Mouse (Mus musculus) B cell, adult 2 months (primary cell): ENCODE results near the gene Srsf1.

Experiments used
- DNase-seq, 2 experiments: peaks; one replicate each; pipeline ENCODE4 v3.0.0; 2022

Srsf1 gene

GRCm38 (mm10) chr11:88046944-88047794, at the start of gene Srsf1:
Gene Srsf1 (plus strand): TSS chr11:88047373.
- peak; percentile 97 to 98 for DNase-seq

DNA sequence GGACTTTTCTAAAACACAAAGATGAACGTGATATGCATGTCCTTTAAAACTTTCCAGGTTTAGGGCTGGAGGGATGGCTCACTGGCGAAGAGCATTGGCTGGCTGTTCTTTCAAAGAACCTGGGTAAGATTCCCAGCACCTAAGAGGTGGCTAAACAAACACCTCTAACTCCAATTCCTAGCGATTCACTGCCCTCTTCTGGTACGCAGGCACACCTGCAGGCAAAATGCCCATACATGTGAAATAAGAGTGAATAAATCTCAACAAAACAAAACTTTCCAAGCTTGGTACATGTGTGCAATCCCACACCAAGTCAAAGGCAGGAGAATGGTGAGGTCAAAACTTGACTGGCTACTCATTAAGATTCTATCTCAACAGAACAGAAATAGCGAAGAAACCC, 47.4 kb upstream of the Srsf1 start:
- no peak for DNase-seq

DNA sequence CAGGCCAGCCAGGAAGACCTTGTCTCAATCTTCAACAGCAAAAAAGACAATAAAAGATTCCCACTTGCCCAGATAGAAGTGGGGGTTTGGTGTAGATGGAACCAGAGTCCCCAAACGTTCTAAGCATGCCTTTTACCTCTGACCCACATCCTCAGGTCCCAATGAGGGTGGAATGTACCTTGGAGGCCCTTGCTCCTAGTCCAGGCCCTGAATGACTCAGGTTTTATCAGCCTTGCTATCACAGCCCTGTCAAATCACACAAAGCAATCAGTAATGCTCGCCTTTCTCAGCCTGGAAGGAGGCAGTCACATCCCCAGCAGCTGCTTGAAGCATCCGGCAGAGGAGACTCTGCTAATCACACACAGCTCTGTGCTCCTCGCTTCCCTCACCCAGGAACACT, 44.4 kb upstream of the Srsf1 start:
- DNase-seq: no peak

- no peak for DNase-seq
These were observed 43.0 kb upstream of the Srsf1 start for GRCm38 (mm10) chr11:88004123-88004522.

DNA sequence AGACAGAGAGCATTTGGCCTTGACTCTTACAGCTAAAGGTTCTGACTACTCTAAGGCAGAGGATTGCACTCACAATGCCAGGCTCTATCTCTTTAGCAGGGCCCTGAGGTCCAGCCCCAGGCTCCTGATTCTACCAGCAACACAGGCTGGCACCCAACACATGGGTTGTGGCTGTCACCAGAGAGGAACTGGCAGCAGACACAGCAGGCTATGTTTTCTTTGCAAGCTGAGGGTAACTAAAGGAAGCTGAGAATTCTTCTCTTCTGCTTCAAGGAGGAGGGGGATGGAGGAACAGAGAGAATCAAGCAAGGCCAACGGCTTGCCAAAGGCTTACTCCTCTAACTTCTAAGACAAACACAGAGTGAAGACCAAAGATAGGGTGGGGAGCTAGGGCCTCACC, 38.5 kb upstream of the Srsf1 start:
- DNase-seq: no peak

DNA sequence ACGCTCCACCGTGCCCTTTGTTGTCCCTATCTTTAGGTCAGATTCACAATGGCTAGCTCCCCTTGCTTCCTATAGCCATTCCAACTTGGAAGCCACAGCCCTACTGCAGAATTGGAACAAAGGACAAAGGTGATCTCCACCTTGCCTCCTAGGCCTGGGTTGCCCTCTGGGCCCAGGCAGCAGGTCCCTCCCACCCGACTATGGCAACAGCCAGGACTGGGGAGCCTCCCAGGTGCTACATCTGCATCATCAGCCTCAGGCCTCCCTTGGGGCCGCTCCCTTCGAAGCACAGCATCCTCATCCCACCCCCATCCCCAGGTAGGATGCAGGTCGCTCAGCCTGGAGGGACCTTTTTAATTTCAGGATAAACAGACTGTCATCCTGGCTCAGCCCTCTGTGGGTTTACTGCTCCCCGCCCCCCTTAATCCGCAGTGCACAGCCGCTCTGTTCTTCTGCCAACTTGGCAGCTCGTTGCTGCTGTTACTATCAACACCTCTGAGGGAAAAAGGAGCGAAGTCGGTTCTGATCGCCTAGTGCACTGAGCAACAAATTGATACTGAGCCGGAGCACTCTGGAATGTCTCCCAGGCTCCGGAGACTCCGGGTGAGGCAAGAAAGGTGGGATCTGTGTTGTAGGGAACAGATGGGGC, 37.5 kb upstream of the Srsf1 start:
- no peak for DNase-seq

GRCm38 (mm10) chr11:88011208-88011913, 35.8 kb upstream of the Srsf1 start:
- no peak for DNase-seq

GRCm38 (mm10) chr11:88011914-88012419, 35.2 kb upstream of the Srsf1 start:
- DNase-seq: no peak

GRCm38 (mm10) chr11:88012621-88013244, 34.4 kb upstream of the Srsf1 start:
- DNase-seq: peak; percentile 13 to 22

GRCm38 (mm10) chr11:88013632-88014031, 33.5 kb upstream of the Srsf1 start:
- DNase-seq: no peak

DNA sequence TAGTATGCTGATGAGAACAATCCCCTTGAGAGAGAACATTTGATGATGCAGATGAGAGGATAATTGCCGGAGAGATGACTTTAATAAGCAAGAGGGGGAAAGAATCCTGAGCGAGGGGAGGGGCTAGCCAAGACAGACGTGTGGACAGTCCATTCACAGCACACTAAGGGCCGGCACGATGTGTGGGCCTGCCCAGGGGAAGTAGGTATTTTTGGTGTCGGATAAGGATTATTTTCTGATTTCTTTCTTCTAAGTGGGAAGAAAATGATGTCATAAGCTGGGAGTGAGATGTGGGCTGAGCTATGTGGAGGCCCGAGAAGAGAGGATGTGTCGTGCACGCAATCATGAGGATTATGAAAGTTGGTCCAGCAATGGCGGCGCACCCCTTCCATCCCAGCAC, 32.0 kb upstream of the Srsf1 start:
- no peak for DNase-seq

- DNase-seq: no peak
These were observed 31.4 kb upstream of the Srsf1 start for GRCm38 (mm10) chr11:88015795-88016194.

GRCm38 (mm10) chr11:88023933-88024332, 23.2 kb upstream of the Srsf1 start:
- no peak for DNase-seq

- no peak for DNase-seq
These were observed 19.7 kb upstream of the Srsf1 start for GRCm38 (mm10) chr11:88027391-88028035.

- no peak for DNase-seq
These were observed 18.9 kb upstream of the Srsf1 start for GRCm38 (mm10) chr11:88028193-88028684.

DNA sequence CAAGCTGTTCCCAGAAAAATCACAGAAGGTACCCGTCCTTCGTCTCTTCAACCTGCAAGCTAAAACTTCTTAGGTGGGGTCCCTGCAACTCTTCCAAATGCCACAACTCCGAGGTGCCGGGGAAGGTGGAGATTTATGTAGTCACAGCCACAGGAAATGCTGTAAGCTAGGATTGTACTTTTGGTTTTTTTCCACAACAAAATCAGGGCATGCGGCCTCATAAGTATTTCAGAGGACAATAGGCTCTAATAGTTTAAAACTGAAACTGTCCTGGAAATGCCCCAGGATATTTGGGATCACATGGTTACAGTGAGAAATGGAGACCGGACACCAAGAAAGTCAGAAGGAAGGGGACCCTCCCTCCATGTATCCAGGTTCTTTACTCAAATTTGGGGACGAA, 17.0 kb upstream of the Srsf1 start:
- DNase-seq: no peak

DNA sequence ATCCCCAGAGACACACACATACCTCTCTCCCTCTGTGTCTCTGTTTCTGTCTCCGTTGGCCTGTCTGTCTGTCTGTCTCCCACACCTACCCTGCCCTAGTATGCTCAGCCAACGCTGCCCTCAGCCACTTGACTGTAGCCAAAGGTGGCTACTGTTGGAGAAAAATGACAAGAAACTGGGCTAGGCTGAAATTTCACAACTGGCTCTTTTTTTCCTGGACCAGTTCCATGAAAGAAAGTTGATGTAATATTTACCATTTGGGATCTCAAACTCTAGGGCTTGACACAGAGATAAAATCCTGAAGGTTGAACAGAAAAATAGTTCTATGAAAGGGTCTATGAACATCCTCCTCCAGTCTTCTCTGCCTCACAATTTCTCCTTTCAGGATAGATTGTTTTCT, 16.3 kb upstream of the Srsf1 start:
- no peak for DNase-seq

DNA sequence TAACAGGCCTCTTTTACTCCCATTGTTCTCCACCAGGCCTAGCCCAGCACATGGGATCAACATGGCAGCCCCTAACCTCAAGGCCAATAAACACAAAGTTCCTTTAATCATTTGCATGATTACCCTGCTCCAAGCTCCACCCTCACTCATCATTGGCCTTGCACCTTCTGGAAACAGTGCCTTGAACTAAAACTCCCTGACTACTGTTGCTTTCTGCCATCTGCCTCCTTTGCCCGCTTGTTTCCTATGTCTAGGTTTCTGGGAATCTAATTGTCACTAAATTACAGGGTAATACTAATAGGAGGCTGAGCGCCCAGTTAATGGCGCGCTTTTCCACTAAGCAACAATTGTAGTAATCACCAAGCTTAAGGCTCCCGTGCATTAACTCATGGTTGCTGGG, 15.4 kb upstream of the Srsf1 start:
- no peak for DNase-seq

DNA sequence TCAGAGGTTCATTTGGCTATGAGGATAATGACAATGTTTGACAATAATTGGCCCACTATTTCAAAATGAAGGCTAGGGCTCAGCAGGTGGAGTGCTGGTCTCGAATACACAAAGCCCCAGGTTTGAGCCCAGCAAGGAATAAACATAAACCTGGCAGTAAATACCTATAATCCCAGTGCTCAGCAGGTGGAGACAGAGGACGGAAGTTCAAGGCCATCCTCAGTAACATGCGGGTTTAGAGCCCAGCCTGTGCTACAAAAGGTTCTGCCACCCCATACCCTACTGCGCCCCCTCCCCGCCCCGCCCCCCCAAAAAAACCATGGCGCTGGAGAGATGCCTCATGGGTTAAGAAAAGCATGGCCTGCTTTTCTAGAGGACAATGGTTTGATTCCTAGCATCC, 11.2 kb upstream of the Srsf1 start:
- no peak for DNase-seq

GRCm38 (mm10) chr11:88036761-88037251, 10.4 kb upstream of the Srsf1 start:
- no peak for DNase-seq

DNA sequence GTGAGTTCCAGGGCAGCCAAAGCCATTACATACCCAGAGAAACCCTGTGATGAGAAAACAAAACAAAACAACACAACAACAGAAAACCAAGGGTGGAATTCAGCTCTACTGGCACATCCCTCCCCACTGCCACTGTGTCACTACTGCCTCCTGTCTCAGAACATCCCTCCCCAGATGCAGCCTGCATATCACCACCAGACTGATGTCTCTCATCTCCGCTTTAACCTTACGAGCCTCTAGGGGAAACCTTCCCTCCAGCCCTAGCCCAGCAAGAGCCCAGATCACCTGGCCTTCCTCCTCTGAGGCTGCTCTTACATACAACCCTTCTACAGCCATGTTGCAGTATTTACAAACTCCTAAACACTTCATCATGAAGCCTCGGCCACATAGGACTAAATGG, 9.8 kb upstream of the Srsf1 start:
- no peak for DNase-seq

DNA sequence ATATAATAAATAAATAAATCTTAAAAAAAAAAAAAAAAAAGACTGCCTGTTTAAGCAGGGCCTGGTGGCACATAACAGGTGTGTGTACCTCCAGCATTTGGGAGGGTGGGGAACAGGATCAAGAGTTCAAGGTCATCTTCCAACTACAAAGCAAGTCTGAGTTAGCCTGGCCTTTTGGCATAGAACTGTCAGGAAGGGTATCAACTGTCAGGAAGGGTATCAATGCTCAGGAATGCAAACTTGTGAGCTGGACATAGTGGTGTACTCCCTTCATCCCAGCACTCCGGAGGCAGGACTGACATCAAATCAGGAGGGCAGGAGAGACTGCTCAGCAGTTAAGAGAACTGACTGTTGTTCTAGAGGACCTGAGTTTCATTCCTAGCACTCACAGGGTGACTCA, 8.1 kb upstream of the Srsf1 start:
- DNase-seq: no peak
